In the genomic region with DNA sequence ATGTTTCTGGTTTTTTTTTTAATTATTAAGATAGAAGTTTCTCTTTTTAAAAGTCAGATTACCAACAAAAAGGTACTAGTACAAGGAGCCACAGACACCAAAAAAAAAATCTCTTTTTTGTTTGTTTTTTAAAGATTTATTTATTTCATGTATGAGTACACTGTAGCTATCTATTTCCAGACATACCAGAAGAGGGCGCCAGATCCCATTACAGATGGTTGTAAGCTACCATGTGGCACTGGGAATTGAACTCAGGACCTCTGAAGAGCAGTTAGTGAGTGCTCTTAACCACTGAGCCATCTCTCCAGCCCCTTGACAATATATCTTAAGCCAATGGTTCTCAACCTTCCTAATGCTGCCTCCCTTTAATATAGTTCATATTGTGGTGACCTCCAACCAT, we compare ENCODE assay signal across 21 mouse cellular contexts. TPM values are rescaled to one million over a fixed set of nuclear protein-coding genes. Genes with fewer than 3 reads are reported as not detected.
DNase-seq lines count a peak whose midpoint lies in the region; ATAC-seq and TF ChIP-seq lines count a peak whose summit lies in the region.
"Had no signal": no experiment of that assay in that cellular context is flagged by ENCODE, and none has a peak within 500 bp of the region (broad histone marks: within the 10 kb centered on the region; RNA-seq: fewer than 3 reads in every experiment).

No protein-coding gene starts in this region.

- CTCF ChIA-PET in Patski (lab: Charles Lee), result no interaction called here

- 51% methylated on average over 1 of the region's 1 CpGs for WGBS in kidney, postnatal 0 days
- 33% methylated on average over 1 of the region's 1 CpGs for WGBS in lung, embryonic 14.5 days
- 65% methylated on average over 1 of the region's 1 CpGs for WGBS in lung, adult 2 months
- 29% methylated on average over 1 of the region's 1 CpGs for WGBS in hindbrain, embryonic 13.5 days

- no peaks in the 10 kb centered on the region for H3K27me3 ChIP-seq in kidney, postnatal 0 days (ENCODE audit: insufficient read depth, low read length)
- H3K27me3 ChIP-seq in lung, embryonic 14.5 days (ENCODE audit: insufficient read depth, low read length), result no peaks in the 10 kb centered on the region
- H3K27me3 ChIP-seq in Patski, result no peaks in the 10 kb centered on the region
- H3K27me3 ChIP-seq in hindbrain, embryonic 13.5 days, result no peaks in the 10 kb centered on the region
- H3K27me3 ChIP-seq: CH12.LX; embryonic facial prominence, embryonic 12.5 days; heart, embryonic 15.5 days had no signal

- no peak overlapping the region for H3K27ac ChIP-seq in kidney, postnatal 0 days
- H3K27ac ChIP-seq in lung, embryonic 14.5 days (ENCODE audit: low read depth), result no peak overlapping the region
- no peak overlapping the region for H3K27ac ChIP-seq in hindbrain, embryonic 13.5 days
- H3K27ac ChIP-seq: embryonic facial prominence, embryonic 12.5 days; heart, adult 2 months; heart, embryonic 15.5 days; hindbrain, embryonic 14.5 days had no signal

- no peak overlapping the region for H3K4me3 ChIP-seq in kidney, postnatal 0 days (replicated peaks; ENCODE audit: low read depth, low read length)
- H3K4me3 ChIP-seq in lung, embryonic 14.5 days (ENCODE audit: low read depth, low read length), result no peak overlapping the region
- H3K4me3 ChIP-seq in lung, adult 2 months (replicated peaks; ENCODE audit: extremely low read depth, low read depth, low read length), result no peak overlapping the region
- no peak overlapping the region for H3K4me3 ChIP-seq in hindbrain, embryonic 13.5 days
- H3K4me3 ChIP-seq: embryonic facial prominence, embryonic 12.5 days; heart, adult 2 months; heart, embryonic 15.5 days had no signal

- DNase-seq in kidney, postnatal 0 days (ENCODE audit: low spot score), result no peak
- no peak for DNase-seq in kidney, postnatal 10 days
- DNase-seq in lung, embryonic 14.5 days, result no peak
- DNase-seq in lung, adult 2 months, result no peak
- no peak for DNase-seq in Patski (ENCODE audit: low read depth, low spot score)
- no peak for DNase-seq in spleen, adult 12 weeks (ENCODE audit: low spot score)
- DNase-seq: adrenal gland, postnatal 14 days; cerebellum, adult 11-12 months; cerebellum, adult 9-10 months; cerebellum, postnatal 25 days; gastrocnemius, postnatal 10 days; heart, adult 2 months; heart, postnatal 14 days had no signal

- no peak for ATAC-seq in kidney, postnatal 0 days (replicated peaks; ENCODE audit: low FRiP score, low read depth)
- no peak for ATAC-seq in lung, embryonic 14.5 days (ENCODE audit: insufficient read depth)
- no peak for ATAC-seq in Patski
- ATAC-seq in hindbrain, embryonic 13.5 days (ENCODE audit: low FRiP score), result no peak
- ATAC-seq: activated CD4-positive, CD25-positive, alpha-beta regulatory T cell, adult 4 months; forebrain, embryonic 16.5 days had no signal

- TF ChIP-seq CTCF in kidney, postnatal 0 days (IDR thresholded peaks at IDR 0.05; ENCODE audit: low read depth), result peak; percentile 38; the same call in 1 of the 2 replicates
- TF ChIP-seq CTCF in lung, embryonic 14.5 days (IDR thresholded peaks at IDR 0.05; ENCODE audit: low read depth), result 0 out of 2 replicates have a peak, but pooled peaks have one; percentile 19
- no peak for TF ChIP-seq CTCF in lung, adult 2 months (IDR thresholded peaks at IDR 0.05; ENCODE audit: insufficient read depth, low read length)
- peak; percentile 34 for TF ChIP-seq CTCF in Patski (IDR thresholded peaks at IDR 0.05)

- POLR2A ChIA-PET in Patski (lab: Charles Lee), result no interaction called here

- no peak for TF ChIP-seq POLR2A in lung, adult 2 months (IDR thresholded peaks at IDR 0.05; ENCODE audit: borderline replicate concordance, extremely low read depth, low read depth, low read length)

- H3K36me3 ChIP-seq in kidney, postnatal 0 days (ENCODE audit: insufficient read depth, low read length), result no peaks in the 10 kb centered on the region
- H3K36me3 ChIP-seq in lung, embryonic 14.5 days (ENCODE audit: insufficient read depth), result no peaks in the 10 kb centered on the region
- no peaks in the 10 kb centered on the region for H3K36me3 ChIP-seq in hindbrain, embryonic 13.5 days
- H3K36me3 ChIP-seq: embryonic facial prominence, embryonic 12.5 days; heart, embryonic 15.5 days had no signal

- H3K9me3 ChIP-seq in kidney, postnatal 0 days (replicated peaks; ENCODE audit: low read length), result no peaks in the 10 kb centered on the region
- H3K9me3 ChIP-seq in lung, embryonic 14.5 days (ENCODE audit: low read depth, low read length), result no peaks in the 10 kb centered on the region
- H3K9me3 ChIP-seq in hindbrain, embryonic 13.5 days, result no peaks in the 10 kb centered on the region
- H3K9me3 ChIP-seq: embryonic facial prominence, embryonic 12.5 days; heart, embryonic 15.5 days had no signal

- in situ Hi-C loops in Patski (cut with MboI; ENCODE audit: low pct_unique_long_range_greater_than_20kb), result no loop called here

- H3K4me2 ChIP-seq in kidney, postnatal 0 days (ENCODE audit: low read length), result no peak overlapping the region
- no peak overlapping the region for H3K4me2 ChIP-seq in lung, embryonic 14.5 days
- no peak overlapping the region for H3K4me2 ChIP-seq in hindbrain, embryonic 13.5 days
- H3K4me2 ChIP-seq: embryonic facial prominence, embryonic 12.5 days; heart, embryonic 11.5 days; heart, embryonic 15.5 days; hindbrain, embryonic 14.5 days had no signal

- no peak overlapping the region for H3K9ac ChIP-seq in kidney, postnatal 0 days (ENCODE audit: low read depth, low read length)
- H3K9ac ChIP-seq in lung, embryonic 14.5 days, result no peak overlapping the region
- no peak overlapping the region for H3K9ac ChIP-seq in hindbrain, embryonic 13.5 days
- H3K9ac ChIP-seq: embryonic facial prominence, embryonic 12.5 days; heart, embryonic 15.5 days; hindbrain, embryonic 14.5 days had no signal

- peaks cover 9% of the 10 kb centered on the region for H3K4me1 ChIP-seq in kidney, postnatal 0 days (replicated peaks; ENCODE audit: insufficient read depth, low read length)
- H3K4me1 ChIP-seq in lung, embryonic 14.5 days (ENCODE audit: insufficient read depth), result no peaks in the 10 kb centered on the region
- no peaks in the 10 kb centered on the region for H3K4me1 ChIP-seq in lung, adult 2 months (ENCODE audit: control insufficient read depth, insufficient read depth, low read length)
- no peaks in the 10 kb centered on the region for H3K4me1 ChIP-seq in hindbrain, embryonic 13.5 days (replicated peaks)
- H3K4me1 ChIP-seq: embryonic facial prominence, embryonic 12.5 days; heart, embryonic 15.5 days had no signal

RNA-seq across cellular contexts. Expression of gene Ppib, which starts 6.4 kb away (rescaled TPM):
- polyA plus RNA-seq in kidney, postnatal 0 days (2015; fragmentation: Nextera tagmentation; extraction: Ambion mirVana), result 760 and 789 TPM in 2 replicates
- polyA plus RNA-seq in lung, embryonic 14.5 days (2014; fragmentation: Nextera tagmentation; extraction: Ambion mirVana), result 654 and 655 TPM in 2 replicates
- 162 and 176 TPM in 2 replicates for polyA plus RNA-seq in lung, adult 2 months (2012; rRNA removed)
- polyA plus RNA-seq in Patski (2021), result 715 TPM
- 376 and 380 TPM in 2 replicates for polyA plus RNA-seq in hindbrain, embryonic 13.5 days (2015; fragmentation: Nextera tagmentation; extraction: Ambion mirVana)

RNA-seq across cellular contexts. Expression of gene Snx22, which starts 15.9 kb away (rescaled TPM):
- polyA plus RNA-seq in kidney, postnatal 0 days (2015; fragmentation: Nextera tagmentation; extraction: Ambion mirVana), result 1.1 and 1.4 TPM in 2 replicates
- polyA plus RNA-seq in lung, embryonic 14.5 days (2014; fragmentation: Nextera tagmentation; extraction: Ambion mirVana), result 11.0 and 11.1 TPM in 2 replicates
- 14.5 and 18.0 TPM in 2 replicates for polyA plus RNA-seq in lung, adult 2 months (2012; rRNA removed)
- polyA plus RNA-seq in Patski (2021), result 0.44 TPM
- polyA plus RNA-seq in hindbrain, embryonic 13.5 days (2015; fragmentation: Nextera tagmentation; extraction: Ambion mirVana), result 6.9 and 8.0 TPM in 2 replicates
